Mouse (Mus musculus): ENCODE measurements around the gene Foxo3.

DNA sequence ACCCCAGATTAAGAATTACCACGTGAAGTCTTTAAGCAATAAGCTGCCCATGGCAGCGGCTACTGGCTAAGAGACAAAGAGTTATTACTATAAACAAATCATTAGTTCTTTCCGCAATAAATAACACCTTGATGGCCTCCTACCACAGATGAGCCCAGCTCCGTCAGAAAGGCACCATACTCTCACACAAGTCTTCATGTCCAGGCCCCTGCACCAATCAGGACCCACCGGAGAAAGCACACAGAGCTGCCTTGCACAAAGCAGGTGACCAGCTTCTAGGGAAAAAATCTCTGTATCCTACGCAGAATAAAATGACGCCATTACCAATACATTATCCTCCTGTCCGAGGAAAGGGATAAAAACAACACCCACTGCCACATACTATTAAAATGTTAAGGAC is 44.7 kb downstream of the Foxo3 start:
- TF ChIP-seq CTCF (IDR thresholded peaks at IDR 0.05; ENCODE audit: low read depth, low read length) (no peak), POLR2A (IDR thresholded peaks at IDR 0.05; ENCODE audit: extremely low read depth, insufficient read depth, low read length) (no peak)

Data from liver, adult 2 months (tissue).